Mouse (Mus musculus): ENCODE measurements around the gene Zfp617.
"Not testable (repeated sequence)": the region's sequence is repeated elsewhere in the genome, so short reads cannot be mapped to it uniquely, and the experiment has no call there.

The Zfp617 gene

GRCm38 (mm10) chr8:71952489-71952888, 44.1 kb downstream of the Zfp617 start:
- no peak for DNase-seq (ENCODE audit: low spot score in 2 of 2)

DNA sequence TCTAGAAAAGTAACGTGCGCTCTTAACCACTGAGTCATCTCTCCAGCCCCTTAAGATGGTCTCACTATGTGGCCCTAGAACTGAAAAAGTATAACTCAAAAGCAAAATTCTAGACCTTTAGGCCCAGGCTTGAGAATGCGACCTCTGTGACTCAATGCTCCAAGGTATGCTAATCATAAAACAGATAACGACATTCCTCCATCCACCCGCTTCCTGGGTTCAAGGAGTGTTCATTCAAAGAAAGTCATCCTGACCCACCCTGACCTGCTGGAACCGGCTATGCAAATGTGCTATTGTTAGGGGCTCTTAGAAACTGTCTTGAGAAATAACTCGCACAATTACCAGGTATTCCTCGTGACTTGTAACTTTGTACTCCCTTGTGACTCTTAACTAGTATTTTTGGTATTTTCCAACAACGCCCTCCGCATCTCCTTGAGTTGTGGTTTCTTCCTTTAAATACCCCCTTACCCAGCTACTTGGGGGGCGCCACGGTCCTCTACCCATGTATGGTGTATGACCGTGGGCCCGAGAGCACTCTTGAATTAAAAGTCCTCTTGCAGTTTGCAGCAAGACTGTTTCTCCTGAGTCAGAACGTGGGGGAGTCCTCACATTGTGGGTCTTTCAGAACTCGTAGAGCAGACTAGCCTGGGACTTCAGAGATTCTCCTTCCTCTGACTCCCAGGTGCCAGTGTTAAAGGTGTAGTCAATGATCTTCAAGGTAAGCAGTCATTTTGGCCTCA, 44.7 kb downstream of the Zfp617 start:
- not testable (repeated sequence) for DNase-seq (ENCODE audit: low spot score in 2 of 2)

- no peak for DNase-seq (ENCODE audit: low spot score in 2 of 2)
Measured at GRCm38 (mm10) chr8:71954666-71955065, 46.2 kb downstream of the Zfp617 start.

DNA sequence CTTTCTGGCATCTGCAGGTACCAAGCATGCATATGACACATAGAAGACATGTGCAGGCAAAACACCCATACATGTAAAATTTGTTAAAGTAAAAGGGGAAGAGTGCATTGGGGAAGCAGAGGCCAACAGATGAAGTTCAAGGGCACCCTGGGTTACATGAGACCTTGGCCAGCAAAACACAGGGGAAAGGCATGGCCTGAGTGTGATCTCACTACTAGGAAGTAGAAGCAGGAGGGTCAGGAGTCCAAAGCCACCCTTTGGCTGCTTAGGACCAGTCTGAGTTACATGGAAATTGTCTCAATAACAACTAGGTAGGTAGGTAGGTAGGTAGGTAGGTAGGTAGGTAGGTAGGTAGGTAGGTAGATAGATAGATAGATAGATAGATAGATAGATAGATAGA, 52.0 kb downstream of the Zfp617 start:
- no peak for DNase-seq (ENCODE audit: low spot score in 2 of 2)

DNA sequence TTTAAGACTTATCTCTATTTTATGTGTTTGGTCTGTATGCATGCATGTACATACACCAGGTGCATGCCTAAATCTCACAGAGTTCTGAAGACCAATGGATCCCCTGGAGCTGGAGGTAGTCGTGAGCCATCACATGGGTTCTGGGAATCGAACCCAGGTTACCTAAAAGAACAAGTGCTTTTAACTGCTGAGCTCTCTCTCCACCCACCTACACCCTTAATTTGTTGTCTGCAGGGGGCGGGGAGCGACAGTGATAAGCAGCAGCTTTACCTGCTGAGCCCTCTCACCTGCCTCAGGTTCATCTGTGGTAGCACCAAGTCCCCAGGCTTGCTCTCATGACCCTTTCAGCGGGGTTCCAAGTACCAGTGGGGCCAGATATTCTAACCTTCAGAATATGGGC, 53.4 kb downstream of the Zfp617 start:
- no peak for DNase-seq (ENCODE audit: low spot score in 2 of 2)

GRCm38 (mm10) chr8:71964051-71964450, 55.6 kb downstream of the Zfp617 start:
- DNase-seq (ENCODE audit: low spot score in 2 of 2) = no peak

- no peak for DNase-seq (ENCODE audit: low spot score in 2 of 2)
Measured at GRCm38 (mm10) chr8:71965166-71965565, 56.7 kb downstream of the Zfp617 start.

GRCm38 (mm10) chr8:71966411-71966810, 58.0 kb downstream of the Zfp617 start:
- DNase-seq (ENCODE audit: low spot score in 2 of 2) = no peak

DNA sequence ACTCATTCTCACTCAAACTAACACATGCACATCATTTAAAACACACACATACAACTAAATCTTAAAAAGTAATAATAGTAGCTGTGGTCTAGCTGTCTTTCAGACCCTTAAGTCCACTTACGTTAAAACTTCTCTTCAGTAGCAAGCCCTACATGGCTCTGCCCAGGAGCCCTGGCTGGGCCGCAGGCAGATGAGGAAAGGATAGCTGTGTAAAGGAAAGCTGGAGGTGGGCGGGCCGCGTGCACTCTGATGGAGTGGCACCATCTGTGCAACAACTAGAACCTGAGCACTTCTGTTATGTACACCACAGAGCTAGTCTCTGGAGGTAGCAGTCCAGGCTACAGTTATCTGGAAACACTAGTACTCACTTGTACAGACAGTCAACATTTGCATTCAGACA, 58.8 kb downstream of the Zfp617 start:
- no peak for DNase-seq (ENCODE audit: low spot score in 2 of 2)

DNA sequence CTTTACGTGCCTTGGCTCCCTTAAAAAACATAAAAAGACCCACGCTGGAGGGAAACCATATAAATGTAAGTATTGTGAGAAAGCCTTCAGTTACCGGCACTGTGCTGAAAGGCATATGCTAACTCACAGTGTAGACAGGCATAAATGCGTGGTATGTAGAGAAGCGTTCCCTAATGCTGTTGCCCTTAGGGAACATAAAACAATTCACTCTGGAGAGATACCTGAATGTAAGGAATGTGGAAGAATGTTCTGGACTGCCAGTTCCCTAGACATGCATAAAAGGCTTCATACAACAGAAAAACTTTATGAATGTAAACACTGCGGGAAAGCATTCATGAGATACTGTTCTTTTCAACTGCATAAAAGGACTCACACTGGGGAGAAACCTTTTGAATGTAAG, 59.7 kb downstream of the Zfp617 start:
- no peak for DNase-seq (ENCODE audit: low spot score in 2 of 2)

DNA sequence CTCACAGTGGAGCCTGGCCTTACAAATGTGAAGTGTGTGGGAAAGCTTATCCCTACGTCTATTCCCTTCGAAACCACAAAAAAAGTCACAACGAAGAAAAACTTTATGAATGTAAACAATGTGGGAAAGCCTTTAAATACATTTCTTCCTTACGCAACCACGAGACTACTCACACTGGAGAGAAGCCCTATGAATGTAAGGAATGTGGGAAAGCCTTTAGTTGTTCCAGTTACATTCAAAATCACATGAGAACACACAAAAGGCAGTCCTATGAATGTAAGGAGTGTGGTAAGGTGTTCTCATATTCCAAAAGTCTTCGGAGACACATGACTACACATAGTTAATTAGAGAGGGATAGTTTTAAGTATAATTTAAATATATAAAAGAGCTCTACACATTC, 60.2 kb downstream of the Zfp617 start:
- no peak for DNase-seq (ENCODE audit: low spot score in 2 of 2)

DNA sequence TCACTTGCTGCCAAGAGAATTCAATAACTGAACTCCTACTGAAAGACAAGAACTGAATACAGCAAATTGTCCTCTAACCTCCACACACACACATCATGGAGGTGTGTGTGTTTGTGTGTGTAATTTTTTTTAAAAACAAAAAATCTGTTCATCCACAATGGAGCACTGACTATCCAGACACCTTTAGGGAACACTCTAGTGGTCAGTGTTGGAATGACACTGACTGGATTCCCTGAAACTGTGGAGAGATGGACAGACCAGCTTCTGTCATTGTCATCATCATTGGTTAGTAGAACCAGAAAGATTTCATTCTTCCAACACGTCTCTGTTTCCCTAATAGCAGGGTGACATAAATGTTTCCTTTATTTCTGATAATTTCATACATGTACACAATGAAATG, 63.5 kb downstream of the Zfp617 start:
- peak in 1 of 2 experiments; percentile 25 for DNase-seq (ENCODE audit: low spot score in 2 of 2)

DNA sequence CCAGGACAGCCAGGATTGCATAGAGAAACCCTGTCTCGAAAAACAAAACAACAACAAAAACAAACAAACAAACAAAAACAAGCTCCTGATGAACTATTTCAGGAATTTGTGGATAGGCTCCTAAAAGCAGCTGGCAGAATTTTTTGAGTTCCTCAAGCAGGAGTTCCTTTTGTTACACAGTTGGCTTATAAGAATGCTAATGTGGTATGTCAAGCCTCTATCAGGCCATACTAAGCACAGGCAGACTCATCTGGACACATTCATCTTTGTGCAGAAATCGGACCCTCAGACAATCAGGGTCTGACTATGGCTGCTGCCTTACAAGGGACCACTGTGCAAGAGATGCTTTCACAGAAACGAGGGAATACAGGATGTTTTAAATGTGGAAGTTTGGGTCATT, 65.8 kb downstream of the Zfp617 start:
- DNase-seq (ENCODE audit: low spot score in 2 of 2) = no peak

DNA sequence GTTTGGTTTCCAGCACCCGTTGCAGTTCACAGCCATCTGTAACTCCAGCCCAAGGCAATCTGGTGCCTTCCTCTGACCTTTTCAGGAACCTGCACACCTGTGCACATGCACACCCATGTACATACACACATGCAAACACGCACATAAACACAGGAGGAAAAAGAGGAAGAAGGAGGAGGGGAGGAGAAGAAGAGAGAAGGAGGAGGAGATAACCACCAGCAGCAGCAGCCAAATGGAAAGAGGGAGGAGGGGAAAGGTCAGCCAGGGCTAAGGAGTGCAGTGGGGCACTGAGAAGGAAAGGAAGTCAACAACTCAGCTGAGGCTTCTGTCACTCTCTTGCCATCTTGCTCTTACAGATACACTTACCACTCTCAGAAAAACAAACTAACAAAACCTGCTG, 72.6 kb downstream of the Zfp617 start:
- no peak for DNase-seq (ENCODE audit: low spot score in 2 of 2)

DNA sequence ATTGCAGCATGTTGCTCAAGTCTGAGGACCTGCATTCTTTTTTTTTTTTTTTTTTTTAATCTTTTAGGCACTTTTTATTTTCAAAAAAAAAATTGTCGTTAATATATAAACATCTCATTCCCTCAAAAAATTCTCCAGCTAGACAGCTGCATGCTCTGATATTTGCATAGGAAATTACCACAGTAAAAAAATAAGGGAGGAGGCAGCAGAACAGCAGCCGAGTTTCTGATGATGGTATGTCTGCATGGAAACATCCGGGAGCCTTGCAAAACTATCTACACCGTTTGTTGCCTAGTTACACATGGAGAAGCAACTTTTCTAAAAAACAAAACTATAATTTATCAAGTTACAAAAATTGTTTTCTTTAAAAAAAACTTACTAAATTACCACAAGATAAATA, 73.0 kb downstream of the Zfp617 start:
- no peak for DNase-seq (ENCODE audit: low spot score in 2 of 2)
